Mouse (Mus musculus): Measurements from ENCODE around the gene Ptpre.
"Not testable (repeated sequence)": the region's sequence is repeated elsewhere in the genome, so short reads cannot be mapped to it uniquely, and the experiment has no call there.

The Ptpre gene

DNA sequence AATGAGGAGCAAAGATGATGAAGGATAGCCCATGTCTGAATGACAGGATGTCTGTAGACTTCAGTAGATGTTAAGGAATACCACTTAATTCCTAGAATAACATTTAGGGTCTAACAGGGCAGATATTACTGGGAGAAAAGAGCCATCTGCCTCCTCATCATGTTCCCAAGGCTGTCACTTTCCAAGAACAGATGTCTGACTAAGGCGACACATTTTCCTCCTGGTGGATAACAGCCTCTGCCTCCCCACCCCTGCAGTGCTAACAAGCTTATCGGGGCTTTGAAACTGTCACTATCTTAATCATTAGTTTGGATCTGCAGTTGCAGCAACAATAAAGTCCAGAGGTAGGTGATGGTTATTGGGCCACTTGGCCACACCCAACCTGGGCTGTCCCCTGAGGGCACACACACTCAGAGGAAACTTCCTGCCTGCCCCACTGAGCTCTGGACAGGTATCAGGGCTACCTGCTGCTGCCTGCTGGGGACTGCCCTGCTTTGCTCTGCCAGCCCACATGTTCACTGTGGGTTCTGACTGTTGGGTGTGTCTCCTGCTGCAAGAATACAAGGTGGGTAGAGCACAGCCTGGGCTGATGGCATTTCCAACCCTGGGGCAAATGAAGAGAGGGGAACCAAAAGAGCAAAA, 2.6 kb upstream of the Ptpre start:
- DNase-seq (ENCODE audit: low spot score): no peak

DNA sequence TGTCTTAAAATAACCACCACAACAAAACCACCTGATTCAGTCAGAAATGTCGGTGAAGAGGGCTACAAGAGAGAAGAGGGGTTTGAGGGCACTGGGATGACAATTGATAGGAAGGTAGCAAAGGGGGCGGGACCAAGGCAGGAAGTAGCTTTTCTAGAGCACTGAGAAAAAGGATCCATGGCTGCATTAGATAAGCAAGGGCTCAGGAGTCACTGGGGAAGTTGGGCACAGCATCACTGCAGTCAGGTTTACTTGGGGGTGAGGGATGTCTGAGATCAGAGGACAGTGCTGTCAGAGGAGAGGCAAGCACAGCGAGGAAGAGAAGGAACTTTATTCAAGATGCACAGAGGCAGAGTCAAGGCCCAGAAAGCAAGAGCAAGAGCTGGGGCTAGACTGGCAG, 1.4 kb upstream of the Ptpre start:
- no peak for DNase-seq (ENCODE audit: low spot score)

DNA sequence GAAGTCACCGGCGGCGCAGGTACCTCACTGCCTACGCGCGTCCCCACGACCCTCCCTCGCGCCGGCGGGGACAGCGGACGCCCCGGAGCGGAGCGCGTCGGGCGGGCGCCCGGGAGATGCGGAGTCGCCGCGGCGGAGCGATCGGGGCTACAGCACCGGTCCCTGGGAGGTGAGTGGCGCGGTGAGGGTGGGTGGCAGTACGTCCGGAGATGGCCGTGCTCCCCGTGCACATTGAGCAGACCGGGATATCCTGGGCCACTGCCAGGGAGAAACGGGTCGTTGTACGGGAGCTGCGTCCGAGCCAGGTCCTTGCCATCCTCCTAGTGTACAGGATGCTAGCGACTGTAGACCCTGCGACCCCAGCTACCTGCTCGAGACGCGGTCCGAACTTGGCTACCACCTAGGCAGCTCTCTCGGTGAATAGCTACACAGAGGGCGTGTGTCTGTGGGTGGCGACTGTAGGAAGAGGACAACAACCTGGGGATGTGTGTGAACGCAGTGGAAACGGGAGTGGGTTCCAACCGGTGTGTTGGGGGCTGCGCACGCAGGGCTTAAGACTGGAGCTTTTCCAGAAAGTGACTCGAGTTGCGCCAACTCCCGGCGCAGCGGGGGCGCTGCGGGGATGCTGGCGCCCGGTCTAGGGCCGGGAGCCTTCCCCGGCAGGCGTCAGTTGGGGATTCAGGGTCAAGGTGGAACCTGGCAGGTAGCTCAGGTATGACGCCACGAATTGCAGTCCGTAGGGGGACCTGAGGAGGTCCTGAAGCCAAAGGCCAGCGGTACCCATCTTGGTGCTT, 864 bp downstream of the Ptpre start:
- no peak for DNase-seq (ENCODE audit: low spot score)

DNA sequence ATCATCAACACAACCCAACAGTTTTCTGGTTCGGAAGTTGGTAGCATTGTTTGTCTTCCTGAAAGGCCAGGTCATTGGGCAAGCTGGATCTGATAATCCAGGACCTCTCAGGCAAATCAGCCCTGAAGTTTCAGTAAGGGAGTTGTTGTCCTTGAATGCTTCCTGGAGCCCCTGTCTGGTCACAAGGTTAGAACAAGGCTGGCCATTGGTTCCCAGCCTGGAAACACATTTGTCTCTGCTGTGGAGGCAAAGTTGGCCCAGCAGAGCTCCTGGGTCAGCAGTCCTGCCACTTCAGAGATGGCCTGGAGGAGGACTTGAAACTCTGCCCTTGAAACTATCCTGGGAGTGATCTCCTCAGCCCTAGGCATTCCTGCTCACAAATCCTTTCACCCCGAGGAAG, 2.1 kb downstream of the Ptpre start:
- no peak for DNase-seq (ENCODE audit: low spot score)

DNA sequence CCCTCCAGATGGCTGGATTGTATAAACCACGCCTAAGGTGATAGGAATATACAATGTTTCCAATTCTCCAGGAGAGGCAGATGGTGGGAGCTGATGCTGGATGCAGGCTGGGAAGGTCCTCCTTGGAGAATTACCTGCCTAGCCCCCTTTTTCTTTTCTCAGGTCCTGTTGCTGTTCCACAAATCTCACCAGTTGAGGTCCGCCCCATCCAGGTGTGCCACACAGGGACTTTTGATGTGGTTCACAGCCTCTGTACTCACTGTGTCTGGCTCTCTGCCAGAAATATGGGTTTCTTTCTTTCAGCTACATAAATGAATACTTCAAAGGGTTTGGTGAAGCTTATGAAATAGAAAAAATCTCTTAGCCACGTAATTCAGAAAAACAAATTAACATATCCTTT, 5.0 kb downstream of the Ptpre start:
- no peak for DNase-seq (ENCODE audit: low spot score)

DNA sequence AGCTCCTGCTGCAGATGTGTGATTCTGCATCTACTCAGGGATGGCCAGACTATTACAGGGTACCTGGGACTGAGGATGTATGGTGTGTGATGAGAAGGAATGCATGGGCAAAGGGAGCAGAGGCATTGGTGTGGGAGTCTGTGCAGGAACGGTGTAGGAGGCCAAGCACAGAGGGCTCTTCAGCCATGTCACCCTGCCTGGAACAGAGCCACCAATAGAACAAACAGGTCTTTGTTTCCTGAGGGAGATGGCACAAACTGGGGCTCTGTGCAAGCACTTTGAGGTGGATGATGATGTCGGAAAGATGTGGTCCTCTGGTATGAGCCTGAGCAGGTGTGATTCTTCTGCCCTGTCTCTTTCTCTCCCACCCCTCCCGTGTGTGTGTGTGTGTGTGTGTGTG, 5.8 kb downstream of the Ptpre start:
- no peak for DNase-seq (ENCODE audit: low spot score)

DNA sequence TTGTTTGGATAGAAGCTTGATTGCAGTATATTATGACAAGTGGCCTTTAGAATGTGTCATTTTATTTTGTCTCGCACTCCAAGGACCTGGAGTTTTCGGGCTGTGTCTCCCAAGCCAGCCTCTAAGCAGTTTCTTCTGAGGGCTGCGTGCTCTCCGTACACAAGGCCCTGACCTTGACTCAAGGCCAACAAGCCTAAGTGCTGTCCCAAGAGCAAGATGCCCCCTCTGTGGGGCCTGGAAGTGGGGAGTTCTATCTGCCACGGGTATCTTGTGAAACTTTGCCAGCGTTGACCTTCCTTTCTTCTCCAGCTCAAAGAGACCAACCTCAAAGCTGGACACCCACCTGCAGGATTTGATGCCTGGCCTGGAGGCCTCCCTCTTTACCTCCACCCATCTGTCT, 7.0 kb downstream of the Ptpre start:
- DNase-seq (ENCODE audit: low spot score): no peak

DNA sequence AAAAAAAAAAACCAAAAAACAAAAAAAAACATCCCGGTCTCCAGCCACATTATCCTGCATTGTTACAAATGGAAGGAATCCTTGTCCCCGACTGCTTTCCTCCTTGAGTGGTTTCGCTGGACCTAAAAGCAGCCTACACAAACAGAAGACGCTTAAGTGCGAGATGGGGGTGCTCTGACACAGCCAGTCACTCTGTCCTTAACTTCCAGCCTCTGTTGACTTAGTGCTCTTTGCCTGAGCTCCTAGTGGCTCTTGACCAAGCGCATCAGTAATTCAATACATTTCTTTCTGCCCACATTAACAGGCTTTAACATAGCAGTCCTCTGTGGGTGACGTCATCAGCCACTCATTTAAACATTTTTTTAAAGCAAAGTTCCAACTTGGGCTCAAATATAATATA, 8.7 kb downstream of the Ptpre start:
- DNase-seq (ENCODE audit: low spot score): no peak

DNA sequence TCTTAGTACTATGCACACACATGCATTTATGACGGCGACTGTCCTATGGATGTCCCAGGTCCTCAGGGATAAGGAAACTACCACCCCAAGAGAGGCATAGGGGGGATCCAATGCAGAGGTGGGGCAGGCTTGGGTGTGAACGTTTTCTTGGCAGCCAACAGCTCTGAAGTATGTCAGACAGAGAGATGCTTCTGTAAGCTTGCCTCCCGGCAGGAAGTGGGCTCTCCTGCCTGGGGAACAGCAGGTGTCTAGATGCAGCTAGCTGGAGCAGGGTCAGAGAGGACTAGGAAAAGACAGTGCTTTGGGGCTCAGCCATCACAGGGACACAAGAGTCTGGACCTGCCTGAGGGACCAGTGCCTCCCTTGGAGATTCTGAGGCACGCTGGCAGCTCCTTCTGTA, 9.2 kb downstream of the Ptpre start:
- no peak for DNase-seq (ENCODE audit: low spot score)

DNA sequence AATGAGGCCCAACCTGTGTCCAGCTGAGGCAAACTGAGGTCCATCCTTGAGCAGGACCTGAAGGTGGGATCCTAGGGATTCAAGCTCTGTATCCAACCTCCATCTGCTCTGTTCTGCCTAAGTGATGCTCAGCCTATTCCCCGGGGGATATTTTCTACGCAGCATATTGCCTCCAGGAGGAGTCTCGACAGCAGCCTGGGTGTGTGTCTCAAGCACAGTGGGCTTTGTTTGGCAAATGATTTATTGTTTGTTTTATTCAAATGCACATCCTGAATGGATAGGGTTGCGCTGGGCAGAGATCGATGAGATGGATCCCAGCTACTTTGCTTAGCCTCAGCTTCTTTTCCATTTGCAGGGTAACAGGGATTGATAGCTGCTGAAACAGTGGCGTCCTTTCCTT, 11.2 kb downstream of the Ptpre start:
- no peak for DNase-seq (ENCODE audit: low spot score)

DNA sequence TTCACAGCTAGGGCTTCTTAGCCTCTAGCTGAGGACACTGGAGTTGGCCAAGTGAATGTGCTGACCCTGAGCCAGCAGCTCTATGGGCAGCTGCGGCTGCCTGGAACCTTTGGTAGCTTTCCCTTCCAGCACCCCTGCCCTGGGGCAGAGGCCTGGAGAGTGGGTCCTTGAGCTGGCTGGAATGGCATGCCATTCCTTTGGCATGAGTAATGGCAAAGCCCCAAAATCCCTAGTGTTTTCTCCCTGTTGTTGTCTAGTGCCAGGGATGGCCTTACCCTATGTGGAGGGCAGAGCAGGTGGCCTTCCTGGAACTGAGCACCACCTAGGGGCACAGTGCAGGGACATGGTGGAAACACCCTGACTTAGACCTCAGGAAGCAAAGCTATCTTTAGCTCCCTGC, 14.3 kb downstream of the Ptpre start:
- DNase-seq (ENCODE audit: low spot score): no peak

DNA sequence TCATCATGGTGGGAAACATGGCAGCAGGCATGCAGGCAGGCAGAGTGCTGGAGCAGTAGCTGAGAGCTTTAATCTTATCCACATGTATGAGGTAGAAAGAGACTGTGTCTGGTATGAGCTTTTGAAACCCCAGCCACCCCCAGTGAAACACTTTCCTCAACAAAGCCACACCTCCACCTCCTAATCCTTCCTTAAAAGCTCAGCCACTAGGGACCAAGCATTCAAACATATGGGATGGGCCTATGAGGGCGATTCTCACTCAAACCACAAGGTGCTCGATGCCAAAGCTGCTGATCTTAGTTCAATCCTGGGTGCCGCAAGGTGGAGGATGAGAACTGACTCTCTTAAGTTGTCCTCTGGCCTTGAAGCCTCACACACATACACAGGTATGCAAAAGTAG, 16.3 kb downstream of the Ptpre start:
- no peak for DNase-seq (ENCODE audit: low spot score)

DNA sequence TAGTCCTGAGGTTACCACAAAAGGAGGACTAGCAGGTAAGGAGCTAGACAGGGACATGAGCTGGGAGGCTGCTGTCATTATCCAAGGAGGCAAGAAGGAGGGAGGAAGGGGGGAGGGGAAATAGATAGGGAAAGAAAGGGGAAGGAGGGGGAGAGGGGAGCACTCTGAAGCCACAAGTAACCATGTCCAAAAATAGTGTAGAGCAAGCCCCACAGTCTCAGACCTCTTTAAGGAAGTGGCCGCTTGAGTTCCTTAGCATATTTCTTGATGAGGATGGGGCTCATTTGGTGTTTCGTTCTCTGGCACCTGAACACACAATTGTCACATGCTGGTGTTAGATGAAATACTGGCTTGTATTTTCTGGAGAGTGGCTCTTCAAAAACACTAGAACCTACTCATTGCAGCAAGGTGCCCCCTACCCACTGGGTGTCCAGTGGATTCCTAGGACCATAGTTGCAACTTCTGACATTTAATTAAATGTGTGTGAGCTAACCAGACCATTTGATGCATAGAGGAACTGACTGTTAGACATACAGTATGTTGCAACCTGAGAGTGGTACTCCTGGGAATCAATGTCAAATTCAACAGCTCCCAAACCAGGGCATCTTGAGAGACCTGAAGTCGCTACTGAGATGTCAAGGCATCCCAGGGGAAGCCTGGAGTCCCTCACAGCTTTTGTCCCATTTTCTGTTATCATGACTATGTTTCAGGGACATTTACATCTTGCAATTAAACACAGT, 19.6 kb downstream of the Ptpre start:
- no peak for DNase-seq (ENCODE audit: low spot score)

DNA sequence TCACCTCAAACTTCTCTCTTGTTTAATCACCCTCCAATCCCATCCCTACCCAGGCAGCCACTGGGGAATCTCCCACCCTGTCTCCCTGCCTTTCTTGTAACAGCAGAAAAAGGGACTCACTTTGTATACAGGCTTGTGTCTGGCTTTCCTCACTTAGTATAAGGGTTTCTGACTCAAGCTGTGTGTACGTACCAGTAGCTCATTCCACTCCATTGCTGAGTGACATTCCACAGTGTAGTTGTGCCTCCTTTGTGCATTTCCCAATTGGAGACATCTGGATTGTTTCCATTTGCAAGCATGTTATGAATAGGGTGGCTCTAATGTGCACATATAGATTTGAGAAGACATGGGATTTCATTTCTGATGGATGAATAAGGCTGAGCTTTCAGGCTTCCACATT, 23.0 kb downstream of the Ptpre start:
- DNase-seq (ENCODE audit: low spot score): no peak

DNA sequence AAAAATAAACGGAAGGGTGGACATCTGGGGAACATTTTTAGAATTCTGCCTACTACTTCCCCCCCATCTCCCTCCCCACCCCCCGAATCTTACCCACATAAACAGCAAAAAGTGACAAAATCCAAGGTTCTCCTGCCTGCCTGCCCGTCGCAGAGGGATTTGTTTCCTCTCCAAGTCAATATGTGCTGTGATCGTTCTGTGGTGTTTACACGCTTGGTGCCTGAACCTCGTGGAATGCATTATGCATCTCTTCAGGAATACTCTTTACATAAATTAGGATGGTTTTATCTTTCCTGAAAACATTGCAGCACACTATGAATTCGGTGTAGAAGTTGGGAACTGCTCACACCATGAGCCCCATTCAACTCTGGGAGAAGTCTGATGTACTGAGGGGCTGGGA, 26.7 kb downstream of the Ptpre start:
- no peak for DNase-seq (ENCODE audit: low spot score)

DNA sequence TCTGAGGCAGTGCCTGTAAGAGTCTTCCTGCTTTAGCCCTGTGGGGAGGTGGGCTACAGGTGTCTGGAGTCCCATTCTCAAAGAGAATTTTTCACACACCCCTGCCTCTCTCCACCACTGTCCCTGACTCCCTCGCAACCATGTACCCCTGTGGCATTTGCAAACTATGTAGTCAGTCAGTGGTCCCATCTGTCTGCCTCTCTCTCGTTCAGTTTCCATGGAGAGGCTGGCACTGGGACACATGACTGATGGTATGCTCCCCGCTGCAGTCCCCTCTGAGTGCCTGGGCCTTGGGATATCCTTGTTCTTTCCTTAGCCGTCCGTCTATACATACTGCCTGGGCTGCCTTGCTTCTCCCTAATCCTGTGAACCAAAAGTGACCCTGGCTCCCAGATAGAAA, 28.7 kb downstream of the Ptpre start:
- DNase-seq (ENCODE audit: low spot score): no peak

DNA sequence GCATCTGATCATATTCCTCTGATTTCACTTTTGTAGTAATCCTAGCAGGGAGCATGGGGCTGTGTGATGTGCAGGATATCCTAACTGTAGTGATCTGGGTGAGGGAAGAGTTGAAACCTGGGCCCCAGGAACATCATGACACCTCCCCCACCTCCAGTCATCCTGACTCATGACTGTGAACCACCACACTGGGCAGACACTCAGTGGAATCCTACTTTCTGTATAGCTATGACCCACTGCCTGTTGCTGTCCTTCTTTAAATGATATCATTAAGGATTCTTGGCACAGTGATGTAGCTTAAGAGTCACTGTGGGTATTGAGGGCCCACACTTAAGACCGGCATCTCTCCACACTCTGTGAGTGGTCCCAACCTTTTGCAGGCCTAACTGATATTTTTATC, 30.3 kb downstream of the Ptpre start:
- DNase-seq (ENCODE audit: low spot score): no peak

DNA sequence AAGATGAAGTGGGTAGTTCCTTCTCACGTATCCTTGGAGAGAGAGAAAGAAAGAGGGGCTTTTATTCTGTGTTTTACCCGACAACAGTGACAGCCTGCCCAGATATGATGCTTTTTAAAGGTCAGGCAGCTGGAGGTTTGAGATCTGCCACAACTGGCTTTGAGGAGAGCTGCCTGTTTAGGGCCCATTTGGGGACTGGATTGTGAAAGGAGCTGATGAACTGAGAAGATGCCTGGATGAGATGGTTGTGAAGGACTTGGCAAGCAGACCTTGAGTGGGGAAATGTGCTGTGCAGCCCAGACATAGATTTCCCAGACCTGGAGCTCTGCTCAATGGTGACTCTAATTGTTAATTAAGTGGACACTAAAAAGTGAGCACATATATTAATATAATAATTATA, 31.3 kb downstream of the Ptpre start:
- DNase-seq (ENCODE audit: low spot score): no peak

DNA sequence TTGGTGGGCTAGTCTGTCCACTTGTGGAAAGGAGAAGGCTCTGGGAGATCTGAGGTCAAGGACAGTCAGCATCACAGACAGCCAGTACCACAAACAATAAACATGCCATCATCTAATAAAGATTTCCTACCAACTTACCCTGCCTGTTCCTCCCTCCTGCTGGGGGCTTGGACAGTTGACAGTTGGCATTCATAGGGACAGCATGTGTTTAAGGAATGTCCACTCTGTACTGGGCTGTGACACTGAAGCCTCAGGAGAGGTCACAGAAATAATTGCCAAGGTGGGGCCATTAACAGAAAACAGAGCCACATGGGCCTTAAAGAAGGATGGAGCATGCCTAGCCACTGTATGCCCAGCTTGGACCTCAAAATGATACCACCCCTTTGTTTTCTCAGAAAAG, 34.1 kb downstream of the Ptpre start:
- DNase-seq (ENCODE audit: low spot score): no peak

DNA sequence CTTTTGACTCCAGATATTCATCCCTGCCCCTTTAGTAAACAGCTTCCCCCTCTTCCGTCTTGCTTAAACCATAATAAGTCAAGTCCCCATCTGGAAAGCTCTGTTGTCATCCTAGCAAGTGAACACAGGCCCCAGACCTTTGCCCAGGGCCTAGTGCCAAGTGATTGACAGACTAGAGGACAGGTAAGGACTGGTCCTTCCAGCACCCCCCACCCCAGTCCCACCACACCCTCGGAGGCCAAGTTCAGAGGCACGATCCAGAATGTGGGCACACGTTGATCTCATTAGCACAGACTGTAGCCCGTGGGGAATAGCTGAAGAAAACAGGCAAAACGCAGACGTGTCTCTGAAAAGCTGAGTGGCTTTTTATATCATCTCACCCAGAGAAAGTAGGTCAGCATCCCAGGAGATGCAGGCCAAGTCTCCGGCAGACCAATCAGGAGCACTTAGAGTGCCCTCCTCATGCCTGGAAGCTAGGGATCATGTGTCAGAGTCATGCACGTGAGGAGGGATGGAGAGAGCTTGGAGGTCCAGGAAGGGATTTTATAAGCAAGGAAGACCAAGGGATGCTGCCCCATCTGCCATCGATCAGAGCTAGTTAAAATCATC, 34.8 kb downstream of the Ptpre start:
- peak; percentile 62 for DNase-seq (ENCODE audit: low spot score)

DNA sequence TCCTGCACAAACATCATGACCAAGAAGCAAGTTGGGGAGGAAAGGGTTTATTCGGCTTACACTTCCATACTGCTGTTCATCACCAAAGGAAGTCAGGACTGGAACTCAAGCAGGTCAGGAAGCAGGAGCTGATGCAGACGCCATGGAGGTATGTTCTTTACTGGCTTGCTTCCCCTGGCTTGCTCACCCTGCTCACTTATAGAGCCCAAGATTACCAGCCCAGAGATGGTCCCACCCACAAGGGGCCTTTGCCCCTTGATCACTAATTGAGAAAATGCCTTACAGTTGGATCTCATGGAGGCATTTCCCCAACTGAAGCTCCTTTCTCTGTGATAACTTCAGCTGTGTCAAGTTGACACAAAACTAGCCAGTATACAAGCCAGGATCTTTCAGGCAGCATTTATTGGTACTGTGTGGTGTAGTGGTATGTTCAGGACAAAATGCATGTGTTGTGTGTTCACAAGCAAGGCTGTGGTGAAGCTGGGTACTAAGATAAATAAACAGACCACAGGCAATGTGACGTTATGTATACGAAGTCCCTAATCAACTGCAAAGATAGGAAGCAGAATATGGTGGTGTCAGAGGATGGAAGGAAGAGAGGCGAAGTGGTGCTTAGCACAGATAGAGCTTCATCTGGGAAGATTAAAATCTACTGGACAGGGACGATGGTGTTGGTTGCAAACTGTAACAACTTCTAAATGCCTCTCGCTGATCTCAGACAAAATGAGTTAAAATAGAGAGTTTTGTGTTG, 38.2 kb downstream of the Ptpre start:
- DNase-seq (ENCODE audit: low spot score): not testable (repeated sequence)

DNA sequence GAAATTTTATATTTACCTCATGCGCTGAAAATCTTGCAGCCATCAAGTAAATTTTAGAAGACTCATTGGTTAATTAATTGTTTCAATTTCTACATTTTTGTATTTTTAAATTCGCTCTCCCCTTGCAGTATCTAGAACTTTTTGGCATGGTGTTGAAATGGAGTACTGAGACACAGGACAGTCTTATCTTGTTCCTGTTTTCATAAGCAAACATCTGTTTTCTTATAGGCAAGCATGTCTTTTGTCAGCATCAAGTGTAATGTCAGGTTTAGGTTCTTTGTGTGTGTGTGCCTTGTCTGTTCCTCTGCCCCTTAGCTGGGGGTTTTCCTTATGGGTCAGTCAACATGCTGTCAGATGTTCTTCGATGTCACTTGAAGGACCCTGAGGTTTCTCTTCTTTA, 39.0 kb downstream of the Ptpre start:
- DNase-seq (ENCODE audit: low spot score): no peak
